Mouse (Mus musculus): Measurements from ENCODE around the gene Tmub2.

Tmub2 gene

GRCm38 (mm10) chr11:102305359-102305758 lies 20.6 kb downstream of the Tmub2 start:
- in situ Hi-C loops (cut with MseI, MboI) = no loop called here

- in situ Hi-C loops (cut with MseI, MboI) = no loop called here
Observed at GRCm38 (mm10) chr11:102308104-102308503, 23.4 kb downstream of the Tmub2 start.

- in situ Hi-C loops (cut with MseI, MboI) = no loop called here
Observed at GRCm38 (mm10) chr11:102308979-102309378, 24.2 kb downstream of the Tmub2 start.

- in situ Hi-C loops (cut with MseI, MboI) = no loop called here
Observed at GRCm38 (mm10) chr11:102309821-102310617, 25.3 kb downstream of the Tmub2 start.

- in situ Hi-C loops (cut with MseI, MboI) = no loop called here
Observed at GRCm38 (mm10) chr11:102310768-102311695, 26.3 kb downstream of the Tmub2 start.

- in situ Hi-C loops (cut with MseI, MboI) = no loop called here
Observed at GRCm38 (mm10) chr11:102311966-102312365, 27.2 kb downstream of the Tmub2 start.

GRCm38 (mm10) chr11:102312586-102312985 lies 27.9 kb downstream of the Tmub2 start:
- in situ Hi-C loops (cut with MseI, MboI) = no loop called here

- in situ Hi-C loops (cut with MseI, MboI) = no loop called here
Observed at GRCm38 (mm10) chr11:102314321-102314720, 29.6 kb downstream of the Tmub2 start.

- in situ Hi-C loops (cut with MseI, MboI) = no loop called here
Observed at GRCm38 (mm10) chr11:102315690-102316571, 31.2 kb downstream of the Tmub2 start.

- in situ Hi-C loops (cut with MseI, MboI) = no loop called here
Observed at GRCm38 (mm10) chr11:102316572-102317297, 32.0 kb downstream of the Tmub2 start.

- in situ Hi-C loops (cut with MseI, MboI) = no loop called here
Observed at GRCm38 (mm10) chr11:102317298-102317900, 32.7 kb downstream of the Tmub2 start.

GRCm38 (mm10) chr11:102317901-102318575 lies 33.3 kb downstream of the Tmub2 start:
- in situ Hi-C loops (cut with MseI, MboI) = no loop called here

GRCm38 (mm10) chr11:102318576-102319409 lies 34.1 kb downstream of the Tmub2 start:
- in situ Hi-C loops (cut with MseI, MboI) = no loop called here

GRCm38 (mm10) chr11:102319410-102319792 lies 34.7 kb downstream of the Tmub2 start, which contains the start of gene Ubtf:
TSS of gene Ubtf (minus strand) at chr11:102319742.
- in situ Hi-C loops (cut with MseI, MboI) = no loop called here

- in situ Hi-C loops (cut with MseI, MboI) = no loop called here
Observed at GRCm38 (mm10) chr11:102319941-102320685, 35.4 kb downstream of the Tmub2 start.

- in situ Hi-C loops (cut with MseI, MboI) = no loop called here
Observed at GRCm38 (mm10) chr11:102320686-102321005, 35.9 kb downstream of the Tmub2 start.

GRCm38 (mm10) chr11:102321931-102322330 lies 37.2 kb downstream of the Tmub2 start:
- in situ Hi-C loops (cut with MseI, MboI) = no loop called here

GRCm38 (mm10) chr11:102323516-102323915 lies 38.8 kb downstream of the Tmub2 start:
- in situ Hi-C loops (cut with MseI, MboI) = no loop called here
